Mouse (Mus musculus) cerebellum, adult 2 months (tissue): Measurements from ENCODE around the gene AC124502.3.
"Not testable (repeated sequence)": the region's sequence is repeated elsewhere in the genome, so short reads cannot be mapped to it uniquely, and the experiment has no call there.

Source experiments
- CTCF ChIP-seq: fragments of 200-500 bp; IDR thresholded peaks from 2 replicates; pipeline ENCODE4 v1.5.1; 2011; ENCODE audit warnings: low read depth, mild to moderate bottlenecking, control low read depth, low read length, moderate library complexity, borderline replicate concordance; ENCODE audit not compliant: insufficient read depth
- POLR2A ChIP-seq: fragments of 200-500 bp; IDR thresholded peaks from 2 replicates; pipeline ENCODE4 v1.6.1; 2011; ENCODE audit warnings: low read length, control low read depth, borderline replicate concordance; ENCODE audit not compliant: insufficient read depth

DNA sequence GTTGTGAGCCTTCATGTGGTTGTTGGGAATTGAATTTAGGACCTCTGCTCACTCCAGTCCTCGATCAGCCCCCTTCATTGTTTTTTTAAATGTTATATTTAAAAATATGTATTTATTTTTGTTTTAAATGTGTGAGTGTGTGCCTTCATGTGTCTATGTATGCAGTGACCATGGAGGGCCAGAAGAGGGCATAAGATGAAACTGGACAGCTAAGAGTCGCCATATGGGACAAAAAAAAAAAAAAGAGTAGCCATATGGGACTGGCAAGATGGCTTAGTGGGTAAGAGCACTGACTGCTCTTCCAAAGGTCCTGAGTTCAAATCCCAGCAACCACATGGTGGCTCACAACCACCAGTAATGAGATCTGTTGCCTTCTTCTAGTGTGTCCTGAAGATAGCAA lies 35.0 kb upstream of the AC124502.3 start:
- not testable (repeated sequence) for TF ChIP-seq CTCF, POLR2A
